Mouse (Mus musculus): ENCODE measurements around the gene Gsg1. TPM values are rescaled to one million over a fixed set of nuclear protein-coding genes. Genes with fewer than 3 reads are reported as not detected.
A peak's percentile ranks its signal among the peaks of the same experiment; 100 is the strongest.

The Gsg1 gene
- total RNA-seq, 2 experiments from 2014 or later: not detected

DNA sequence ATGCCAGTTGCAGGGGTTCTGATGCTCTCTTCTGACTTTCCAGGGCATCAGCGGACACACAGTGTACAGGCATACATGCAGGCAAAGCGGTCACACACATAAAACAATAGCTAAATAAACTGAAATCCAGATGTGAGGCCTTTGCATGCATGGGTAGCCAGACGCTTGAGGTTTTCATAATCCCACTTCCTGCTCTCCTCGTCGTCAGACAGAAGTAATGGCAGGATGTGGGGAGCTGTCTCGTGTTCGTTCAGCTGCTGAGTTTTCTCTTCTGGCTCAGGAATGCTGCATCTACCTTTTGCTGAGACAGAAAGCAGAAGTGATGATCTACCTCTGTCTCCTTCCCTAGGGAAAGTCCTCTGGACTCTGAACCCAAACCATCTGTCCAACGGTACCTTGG is 35.8 kb downstream of the Gsg1 start:
- ATAC-seq (replicated peaks; ENCODE audit: low FRiP score, poor library complexity, severe bottlenecking): no peak

DNA sequence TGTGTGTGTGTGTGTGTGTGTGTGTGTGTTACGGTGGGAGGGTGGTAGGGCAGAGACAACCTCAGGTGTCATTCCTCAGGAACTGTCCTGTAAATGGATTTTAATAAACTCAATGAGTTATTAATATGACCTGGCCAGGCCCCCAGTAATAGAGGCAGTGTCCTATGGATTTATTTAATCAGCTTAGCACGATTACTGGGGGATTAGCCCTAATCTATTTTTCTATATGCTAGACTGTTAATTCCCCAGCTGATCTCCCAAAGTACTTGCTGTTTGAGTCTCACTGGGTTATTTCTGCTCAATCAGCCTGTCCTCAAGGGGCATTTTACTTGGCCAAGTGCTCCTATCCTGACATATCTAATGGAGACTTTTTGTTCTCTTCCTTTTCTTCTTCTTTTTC is 41.5 kb downstream of the Gsg1 start:
- no peak for ATAC-seq (replicated peaks; ENCODE audit: low FRiP score, poor library complexity, severe bottlenecking)

DNA sequence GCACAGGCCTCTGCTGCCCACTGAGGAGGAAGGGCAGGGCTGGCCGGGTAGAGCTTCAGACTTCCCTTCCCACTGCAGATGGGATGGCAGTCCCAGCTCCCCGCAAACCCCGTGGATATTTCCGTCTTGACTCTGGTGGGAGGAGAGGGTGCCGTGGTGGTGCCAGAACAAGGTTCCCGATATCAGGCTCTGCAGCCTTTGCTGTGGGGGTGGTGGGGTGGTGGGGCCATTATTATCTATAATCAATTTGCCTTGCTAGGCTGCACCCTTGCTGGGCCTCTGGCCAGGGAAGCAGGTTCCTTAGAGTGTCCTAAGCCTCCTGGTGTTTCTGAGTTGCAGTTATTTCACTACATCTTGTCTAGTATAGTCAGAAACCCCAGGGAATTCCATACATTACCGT is 43.0 kb downstream of the Gsg1 start:
- ATAC-seq (replicated peaks; ENCODE audit: low FRiP score, poor library complexity, severe bottlenecking): no peak

DNA sequence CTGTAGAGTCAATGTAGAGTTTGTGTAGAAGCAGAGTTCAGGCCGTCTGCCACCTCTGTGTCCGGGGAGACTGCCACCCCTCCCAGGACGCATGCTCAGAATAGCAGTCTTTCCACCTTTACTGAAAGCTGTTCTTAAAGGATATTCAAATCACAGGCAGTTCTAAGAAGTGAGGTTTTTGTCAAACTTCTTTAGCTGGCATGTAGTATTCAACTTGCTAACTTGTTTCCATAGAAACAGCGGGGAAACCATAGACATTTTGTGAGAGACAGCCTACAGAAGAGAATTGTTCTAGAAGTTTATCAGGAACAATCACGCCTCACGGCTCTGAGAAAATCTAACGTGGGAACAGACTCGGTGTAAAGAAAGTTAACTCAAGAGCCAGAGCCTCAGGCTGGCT is 47.2 kb downstream of the Gsg1 start:
- no peak for ATAC-seq (replicated peaks; ENCODE audit: low FRiP score, poor library complexity, severe bottlenecking)

DNA sequence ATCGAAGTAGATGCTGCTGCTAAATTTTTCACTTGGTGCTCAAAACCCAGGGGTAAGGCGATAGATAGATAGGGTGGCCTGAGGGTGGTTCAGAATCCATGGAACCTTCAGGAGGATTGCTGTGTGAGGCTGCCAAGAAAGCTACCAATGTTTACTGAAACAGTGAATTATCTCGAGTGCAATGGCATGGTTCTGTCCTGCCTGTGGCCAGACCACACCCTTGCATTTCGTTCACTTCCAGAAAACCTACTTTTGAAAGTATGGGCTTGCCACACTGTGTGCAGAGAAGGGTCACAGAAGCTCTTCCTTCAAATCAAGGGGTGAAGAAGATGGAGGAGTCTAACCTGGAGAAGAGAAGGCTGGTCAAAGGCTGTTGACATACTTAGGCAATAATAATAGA is 48.3 kb downstream of the Gsg1 start:
- ATAC-seq (replicated peaks; ENCODE audit: low FRiP score, poor library complexity, severe bottlenecking): peak; percentile 52

DNA sequence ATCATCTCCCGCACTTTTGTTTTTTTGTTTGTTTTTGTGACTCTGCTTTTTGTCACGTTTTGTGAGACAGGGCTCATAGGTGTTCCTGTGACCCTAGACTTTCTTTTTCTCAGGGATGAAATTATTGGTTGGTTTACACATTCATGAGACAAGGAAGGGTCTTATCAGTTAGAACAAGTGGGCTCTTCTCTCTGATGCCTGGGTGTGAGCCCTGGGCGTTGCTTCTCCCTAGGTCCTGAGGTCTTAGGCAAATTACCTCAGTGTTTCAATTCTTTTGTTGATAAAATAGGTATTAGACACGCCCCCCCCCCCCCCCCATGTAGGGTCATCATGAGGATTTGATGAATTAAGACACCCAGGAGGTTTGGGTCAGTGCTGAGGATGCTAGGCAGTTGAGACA is 49.3 kb downstream of the Gsg1 start:
- ATAC-seq (replicated peaks; ENCODE audit: low FRiP score, poor library complexity, severe bottlenecking): no peak

DNA sequence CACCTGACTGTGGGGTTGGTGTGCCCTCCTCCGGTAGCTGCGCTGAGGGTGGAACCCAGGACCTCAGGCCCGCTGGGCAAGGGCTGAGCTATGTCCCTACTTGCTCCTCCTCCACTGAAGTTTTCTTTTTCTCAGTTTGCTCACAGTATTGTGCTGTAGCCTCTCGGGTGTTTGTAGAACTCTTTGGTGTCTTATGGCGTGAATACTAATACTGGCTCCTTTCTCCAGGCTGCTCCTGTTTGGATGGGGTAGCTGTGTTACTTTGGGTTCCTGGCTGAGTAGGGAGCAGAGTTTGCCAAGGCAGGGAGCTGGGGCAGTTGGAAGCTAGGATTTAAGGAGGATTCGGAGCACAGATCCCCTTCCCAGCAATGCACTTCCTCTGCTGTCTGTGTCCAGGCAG is 50.4 kb downstream of the Gsg1 start:
- ATAC-seq (replicated peaks; ENCODE audit: low FRiP score, poor library complexity, severe bottlenecking): no peak

DNA sequence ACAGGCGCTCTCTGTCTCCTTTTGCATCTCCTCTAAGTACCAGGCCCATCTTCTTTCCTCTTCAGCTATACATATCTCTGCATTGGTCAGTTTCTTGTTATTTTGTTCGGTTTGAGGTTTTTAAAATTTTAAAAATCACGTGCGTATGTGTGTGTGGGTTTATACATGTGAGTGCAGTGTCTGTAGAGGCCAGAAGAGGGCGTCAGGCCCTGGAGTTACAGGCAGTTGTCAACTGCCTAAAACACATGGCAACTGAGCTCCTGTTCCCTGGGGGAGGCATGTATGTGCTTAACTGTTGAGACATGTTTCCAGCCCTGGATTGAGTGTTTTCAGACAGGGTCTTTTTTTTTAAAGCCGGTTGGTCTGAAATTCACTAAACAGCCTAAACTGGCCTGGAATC is 51.5 kb downstream of the Gsg1 start:
- no peak for ATAC-seq (replicated peaks; ENCODE audit: low FRiP score, poor library complexity, severe bottlenecking)

DNA sequence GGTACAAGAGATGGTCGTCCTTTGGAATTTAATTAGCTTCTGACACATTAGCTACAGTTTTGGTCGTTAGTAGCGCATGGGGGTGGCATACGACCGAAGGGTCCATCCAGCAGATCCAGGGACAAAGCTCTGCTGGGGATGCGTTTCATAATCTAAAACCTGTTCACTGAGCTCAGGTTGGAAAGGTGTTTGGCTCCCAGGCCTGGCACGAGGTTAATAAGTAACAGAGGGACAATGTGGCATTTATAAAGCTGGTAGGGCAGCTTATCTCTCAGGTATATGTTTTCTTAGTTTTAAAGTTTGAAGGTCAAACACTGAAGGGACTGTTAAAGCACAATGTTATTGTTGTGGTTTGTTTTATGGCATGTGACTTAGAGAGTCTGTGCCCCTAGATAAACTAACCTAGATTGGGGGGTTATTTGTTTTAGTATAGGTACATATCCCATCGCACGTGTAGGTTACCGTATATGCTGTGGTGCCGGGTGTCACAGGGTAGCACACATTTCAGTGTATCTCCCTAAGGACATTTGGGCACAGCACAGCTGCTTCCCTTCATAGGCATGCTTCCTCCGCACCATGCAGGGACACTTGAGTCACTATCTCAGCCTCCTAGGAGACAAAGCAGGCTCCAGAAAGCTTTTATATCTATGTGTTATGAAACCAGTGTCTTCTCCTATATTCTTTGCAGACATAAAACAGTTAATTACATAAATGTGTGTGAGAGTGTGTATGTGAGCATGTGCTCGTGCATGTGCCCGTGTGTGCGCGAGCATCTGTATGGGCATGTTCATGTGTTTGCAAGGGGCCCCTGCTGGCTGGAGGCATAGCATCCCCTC is 53.8 kb downstream of the Gsg1 start:
- no peak for ATAC-seq (replicated peaks; ENCODE audit: low FRiP score, poor library complexity, severe bottlenecking)

DNA sequence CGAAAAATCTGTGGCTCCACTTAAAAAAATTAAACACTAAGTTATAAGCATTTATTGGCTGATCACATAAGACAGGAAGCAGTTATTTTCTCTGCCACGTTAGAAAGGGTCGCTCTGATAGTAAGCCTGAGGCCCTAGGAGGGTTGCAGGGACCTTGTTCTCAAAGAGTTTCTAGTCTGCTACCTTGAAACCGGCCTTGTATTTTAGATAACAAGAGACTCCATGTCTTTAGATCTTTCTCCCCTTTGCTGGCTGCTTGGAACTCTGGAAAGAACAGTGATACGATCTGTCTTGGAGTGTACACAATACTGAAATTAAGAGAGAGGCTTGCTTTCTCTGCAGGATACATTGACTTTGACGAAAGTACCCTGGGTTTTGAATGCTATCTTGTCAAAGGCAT is 55.4 kb downstream of the Gsg1 start:
- no peak for ATAC-seq (replicated peaks; ENCODE audit: low FRiP score, poor library complexity, severe bottlenecking)

DNA sequence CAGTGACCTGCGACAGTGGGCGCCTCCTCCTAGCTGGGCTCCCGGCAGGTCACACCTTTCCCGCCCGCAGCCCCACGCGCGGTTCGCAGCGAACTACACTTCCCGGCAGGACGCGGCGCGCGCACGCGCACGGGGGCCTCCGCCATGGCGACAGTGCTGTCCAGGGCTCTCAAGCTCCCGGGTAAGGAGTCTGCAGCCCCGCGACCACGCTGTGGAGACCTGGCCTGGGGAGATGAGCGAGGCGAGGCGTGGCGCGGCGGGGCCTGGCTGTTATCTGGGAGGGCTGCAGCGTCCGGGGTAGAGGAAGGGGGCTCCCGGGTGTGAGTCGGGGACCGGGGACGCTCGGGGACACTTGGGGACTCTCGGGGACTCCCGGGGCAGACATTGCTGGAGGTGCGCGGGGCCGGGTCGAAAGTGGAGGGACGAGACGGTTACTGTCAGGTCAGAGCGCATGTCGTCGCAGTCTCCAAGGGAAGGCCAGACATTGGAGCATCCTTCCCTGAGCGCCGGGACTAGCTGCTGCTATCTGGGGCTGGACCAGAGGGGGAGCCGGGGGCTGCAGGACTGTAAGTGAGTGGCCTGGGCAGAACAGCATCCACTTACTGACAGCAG is 56.1 kb downstream of the Gsg1 start, which contains the start of the genes Fam234b and Hebp1:
TSS of gene Fam234b (plus strand) at position 57 of the 612 bp plus-strand sequence.
TSS of gene Hebp1 (minus strand) at position 102 of the 612 bp plus-strand sequence.
- ATAC-seq (replicated peaks; ENCODE audit: low FRiP score, poor library complexity, severe bottlenecking): peak; percentile 60

DNA sequence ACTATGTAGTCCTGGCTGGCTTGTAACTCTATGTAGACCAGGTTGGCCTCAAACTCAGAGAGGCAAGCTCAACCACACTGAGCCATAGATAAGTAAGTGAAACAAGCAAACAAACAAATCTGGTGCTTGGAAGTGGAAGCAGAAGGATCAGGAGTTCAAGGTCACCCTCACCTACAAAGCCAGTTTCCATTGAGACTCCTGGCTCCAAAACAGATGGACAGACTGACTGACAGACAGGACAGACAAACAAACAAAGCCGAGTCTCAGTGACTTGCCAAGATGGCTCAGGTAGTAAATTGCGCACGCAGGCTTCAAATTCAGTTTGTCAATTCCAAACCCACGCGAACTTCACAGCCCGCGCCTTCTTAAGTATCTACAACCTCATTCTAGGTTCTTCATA is 56.7 kb downstream of the Gsg1 start:
- peak; percentile 2; the same call in 1 of the 2 replicates for ATAC-seq (replicated peaks; ENCODE audit: low FRiP score, poor library complexity, severe bottlenecking)

DNA sequence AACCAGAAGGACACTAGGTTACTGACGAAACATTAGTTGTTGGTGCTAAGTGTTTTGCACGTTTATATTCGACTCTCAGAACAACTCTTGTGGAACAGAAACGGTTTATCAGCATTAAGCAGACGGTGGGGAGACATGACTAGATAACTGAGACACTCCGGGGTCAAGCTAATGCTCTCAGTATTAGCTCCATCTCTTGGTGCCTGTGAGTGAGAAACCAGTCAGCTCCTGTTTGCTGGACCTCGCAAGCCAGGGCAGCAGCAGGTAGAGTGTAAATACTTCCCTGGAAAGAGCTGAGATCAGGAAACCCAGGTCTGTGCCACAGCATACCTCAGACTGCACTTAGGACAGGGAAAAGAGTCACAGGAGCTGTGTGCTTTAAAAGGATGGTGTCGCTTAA is 57.4 kb downstream of the Gsg1 start:
- ATAC-seq (replicated peaks; ENCODE audit: low FRiP score, poor library complexity, severe bottlenecking): peak; percentile 70

DNA sequence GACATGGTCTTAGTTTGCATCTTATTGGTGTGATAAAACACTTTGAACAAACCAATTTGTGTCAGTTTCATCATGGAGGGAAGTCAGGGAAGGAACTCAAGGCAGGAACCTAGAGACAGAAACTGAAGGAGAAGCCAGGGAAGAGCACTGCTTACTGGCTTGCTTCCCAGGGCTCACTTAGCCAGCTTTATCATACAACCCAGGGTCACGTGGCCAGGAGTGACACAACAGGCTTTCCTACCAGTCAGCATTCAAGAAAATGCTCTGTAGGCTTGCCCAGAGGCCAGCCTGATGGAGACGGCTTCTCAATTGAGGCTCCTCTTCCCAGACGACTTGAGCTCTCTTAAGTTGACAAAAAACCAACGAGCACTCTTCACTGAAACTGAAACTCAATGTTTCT is 59.2 kb downstream of the Gsg1 start:
- ATAC-seq (replicated peaks; ENCODE audit: low FRiP score, poor library complexity, severe bottlenecking): peak; percentile 65

DNA sequence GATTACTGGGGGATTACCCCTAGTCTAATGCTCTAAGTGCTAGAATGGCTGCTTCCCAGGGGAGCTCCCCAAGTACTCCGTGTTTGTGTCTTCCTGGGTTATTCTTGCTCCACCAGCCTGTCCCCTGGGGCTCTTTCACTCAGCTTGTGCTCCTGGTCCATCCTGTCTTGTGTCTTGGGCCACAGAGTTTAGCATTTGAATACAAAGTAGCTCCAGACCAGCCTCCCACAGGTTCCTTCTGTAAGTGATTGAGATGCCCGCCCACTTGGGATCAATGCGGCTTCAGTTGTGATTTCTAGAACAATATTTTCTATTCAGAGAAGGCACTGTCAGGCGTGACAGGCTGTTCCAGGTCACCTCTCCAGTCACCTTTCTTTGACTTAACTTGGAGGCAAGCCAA is 60.4 kb downstream of the Gsg1 start:
- ATAC-seq (replicated peaks; ENCODE audit: low FRiP score, poor library complexity, severe bottlenecking): no peak

DNA sequence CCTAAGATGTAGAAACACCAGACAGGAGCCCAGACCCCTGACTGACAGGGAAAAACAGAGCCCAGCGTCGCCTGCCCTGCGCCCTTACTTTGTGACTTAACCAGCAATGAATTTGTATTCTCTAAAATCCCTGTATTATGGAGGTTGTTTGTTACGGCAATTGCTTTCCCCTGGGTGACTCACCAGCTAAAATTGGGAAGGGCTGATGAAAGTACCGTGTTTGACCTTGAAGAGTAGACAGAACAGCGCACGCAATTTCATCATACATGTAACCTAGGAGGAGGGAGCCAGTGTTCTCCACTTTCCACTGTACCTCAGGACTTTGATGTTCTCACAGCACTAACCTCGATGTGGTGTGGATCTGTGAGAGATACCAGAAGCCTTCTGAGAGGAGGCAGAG is 61.2 kb downstream of the Gsg1 start:
- ATAC-seq (replicated peaks; ENCODE audit: low FRiP score, poor library complexity, severe bottlenecking): no peak

DNA sequence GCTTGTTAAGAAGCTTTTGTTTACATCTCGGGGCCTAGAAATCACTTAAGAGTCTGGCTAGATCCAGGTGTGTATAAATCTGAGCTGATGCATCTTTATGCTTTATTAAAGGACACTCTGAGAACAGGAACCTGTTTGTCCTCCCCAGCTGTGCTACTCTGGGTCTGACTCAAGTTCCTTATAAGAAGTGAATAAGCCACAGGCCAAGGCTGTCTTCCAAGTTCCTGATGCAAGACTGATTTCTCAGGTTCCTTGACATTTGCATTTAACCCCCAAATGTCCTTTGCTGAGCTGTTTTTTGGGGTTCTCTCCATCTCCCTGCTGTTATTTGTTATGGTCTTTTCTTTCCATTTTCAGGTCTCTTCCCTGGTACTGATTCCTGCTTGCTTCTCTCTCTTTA is 62.2 kb downstream of the Gsg1 start:
- ATAC-seq (replicated peaks; ENCODE audit: low FRiP score, poor library complexity, severe bottlenecking): no peak

DNA sequence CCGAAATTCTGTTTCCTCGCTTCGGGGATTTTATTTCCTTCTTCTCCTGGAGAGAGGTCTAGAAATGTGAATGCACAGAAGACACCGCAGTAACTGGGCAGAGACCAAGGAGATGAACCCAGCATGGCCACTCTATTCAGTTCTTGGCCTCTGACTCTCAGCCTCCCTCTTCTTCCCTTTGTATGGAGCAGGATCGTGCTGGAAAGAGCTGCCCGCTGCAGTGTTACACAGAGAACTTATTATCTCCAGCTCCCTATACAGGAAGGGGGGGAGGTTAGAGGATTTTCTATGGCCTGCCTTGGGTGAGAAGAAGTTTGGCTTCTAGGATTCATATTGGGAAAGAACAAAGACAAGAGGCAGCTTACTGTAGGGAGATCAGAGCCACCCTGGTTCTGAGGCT is 64.0 kb downstream of the Gsg1 start:
- ATAC-seq (replicated peaks; ENCODE audit: low FRiP score, poor library complexity, severe bottlenecking): no peak

DNA sequence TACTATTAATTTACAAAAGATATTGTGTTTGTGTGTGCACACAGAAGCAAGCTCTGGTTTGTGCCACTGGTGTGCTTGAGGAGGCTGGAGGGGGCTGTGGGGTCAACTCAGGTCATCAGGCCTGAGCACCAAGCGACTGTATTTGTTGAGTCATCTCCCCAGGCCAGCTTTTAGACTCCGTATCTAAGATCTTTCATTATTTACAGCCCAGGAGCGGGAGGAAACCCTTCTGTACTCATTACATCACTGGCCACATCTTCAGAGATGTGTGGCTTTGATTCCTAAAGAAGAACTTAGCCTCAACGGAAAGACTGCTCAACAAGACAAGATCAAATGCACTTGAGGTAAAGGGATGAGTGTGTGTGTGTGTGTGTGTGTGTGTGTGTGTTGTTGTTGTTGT is 65.5 kb downstream of the Gsg1 start:
- no peak for ATAC-seq (replicated peaks; ENCODE audit: low FRiP score, poor library complexity, severe bottlenecking)

Data from erythroblast, adult 5-6 weeks (primary cell).